Mouse (Mus musculus) large intestine, adult 2 months (tissue): Measurements from ENCODE around the gene Gm20388. TPM values are rescaled to one million over a fixed set of nuclear protein-coding genes. Genes with fewer than 3 reads are reported as not detected.

Source experiments
- DNase-seq: peaks from one replicate; pipeline ENCODE4 v3.0.0-alpha.2; 2012; ENCODE audit warnings: low read depth, low spot score
- WGBS: fragments of 180-500 bp; shearing (Covaris S2); methylation state at CpG from one replicate; pipeline ENCODE4 v1.1.7; 2018; 5-methylcytosine and 5-hydroxymethylcytosine counted together
- polyA plus RNA-seq: library from polyadenylated mRNA; depleted of rRNA; stranded (reverse); fragments of >200 nt; gene quantifications from 2 replicates; pipeline ENCODE4 v1.2.3, GENCODE M21; 2012

Gene Gm20388
- polyA plus RNA-seq, 1 experiment: 31.5 TPM

GRCm38 (mm10) chr8:122670001-122670400 lies 2759.4 kb downstream of the Gm20388 start:
- DNase-seq: no peak
- 29% methylated on average over 11 of the region's 11 CpGs for WGBS

DNA sequence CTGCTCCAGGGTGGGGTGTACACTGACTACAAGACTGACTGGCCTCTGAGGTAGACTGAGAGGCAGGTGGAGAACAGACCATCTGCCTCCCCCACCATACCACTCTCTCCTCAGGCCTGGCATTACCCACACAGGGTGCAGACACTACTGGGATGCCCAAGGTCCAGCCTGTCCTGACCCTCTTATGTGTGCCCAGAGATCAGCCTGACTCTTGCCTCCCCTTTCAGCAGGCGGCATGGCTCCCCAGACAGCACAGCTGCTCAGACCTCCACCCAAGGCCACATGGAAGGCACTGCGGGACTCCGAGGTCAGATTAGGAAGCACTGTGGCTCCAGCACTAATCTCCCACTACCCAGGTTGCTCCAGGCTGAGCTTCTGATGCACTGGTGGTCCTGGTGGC lies 2760.1 kb downstream of the Gm20388 start:
- WGBS: 76% methylated on average over 3 of the region's 3 CpGs
- no peak for DNase-seq

DNA sequence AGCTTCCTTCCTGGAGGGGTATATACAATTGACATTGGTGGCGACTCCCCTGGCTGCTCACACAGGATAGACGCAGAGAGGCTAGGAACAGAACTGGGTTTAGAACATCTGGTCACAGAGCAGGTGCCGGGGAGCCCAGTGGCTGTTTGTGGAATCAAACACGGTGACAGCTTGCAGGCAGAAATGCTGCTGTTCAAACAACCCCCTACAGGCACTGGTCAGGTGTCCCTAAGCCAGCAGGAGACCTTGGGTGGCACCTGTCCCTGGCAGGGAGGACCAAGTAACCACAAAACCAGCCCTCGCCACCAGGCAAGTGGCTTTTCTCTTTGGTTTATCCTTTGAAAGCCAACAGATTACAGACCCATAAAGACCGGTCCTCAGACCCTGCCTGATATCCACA lies 2761.3 kb downstream of the Gm20388 start:
- DNase-seq: no peak
- WGBS: 46% methylated on average over 6 of the region's 6 CpGs

DNA sequence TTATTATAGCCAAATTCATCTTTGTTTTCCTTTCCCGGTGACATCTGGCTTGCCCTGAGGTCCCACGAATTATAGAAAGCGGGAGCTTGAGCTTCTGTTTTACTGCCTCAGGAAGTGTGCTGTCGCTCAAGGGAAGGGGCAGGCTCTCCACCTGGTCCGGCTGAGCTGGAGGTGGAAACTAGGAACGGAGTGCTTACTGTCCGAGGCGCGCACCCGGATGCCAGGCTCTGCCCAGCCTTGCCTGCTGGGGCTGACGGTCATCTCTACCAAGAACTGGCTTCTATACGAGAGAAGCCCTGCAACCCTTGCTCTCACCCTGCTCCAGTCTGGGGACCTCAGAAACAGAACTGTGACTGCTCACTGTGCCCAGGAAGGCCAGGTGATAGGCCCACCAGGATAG lies 2763.3 kb downstream of the Gm20388 start:
- WGBS: 32% methylated on average over 12 of the region's 12 CpGs
- DNase-seq: no peak

DNA sequence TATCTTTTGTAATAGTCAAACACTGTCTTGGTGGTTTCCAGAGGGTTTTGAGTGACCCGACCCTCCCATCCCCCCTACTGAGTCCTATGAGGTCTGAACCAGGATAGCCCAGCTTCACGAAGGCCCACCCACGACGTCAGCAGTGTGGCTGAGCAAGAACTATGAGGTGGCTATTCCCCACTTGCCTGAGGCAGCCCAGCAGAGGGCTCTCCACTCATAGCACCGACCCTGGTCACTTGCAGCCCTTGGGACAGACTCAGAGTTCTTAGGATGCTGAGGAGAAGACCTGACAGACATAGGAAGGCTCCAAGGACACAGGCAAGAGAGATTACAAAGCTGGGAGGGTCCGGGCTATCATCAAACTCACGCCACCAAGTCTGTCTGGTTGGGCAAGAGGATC lies 2764.4 kb downstream of the Gm20388 start:
- 35% methylated on average over 7 of the region's 7 CpGs for WGBS
- no peak for DNase-seq

DNA sequence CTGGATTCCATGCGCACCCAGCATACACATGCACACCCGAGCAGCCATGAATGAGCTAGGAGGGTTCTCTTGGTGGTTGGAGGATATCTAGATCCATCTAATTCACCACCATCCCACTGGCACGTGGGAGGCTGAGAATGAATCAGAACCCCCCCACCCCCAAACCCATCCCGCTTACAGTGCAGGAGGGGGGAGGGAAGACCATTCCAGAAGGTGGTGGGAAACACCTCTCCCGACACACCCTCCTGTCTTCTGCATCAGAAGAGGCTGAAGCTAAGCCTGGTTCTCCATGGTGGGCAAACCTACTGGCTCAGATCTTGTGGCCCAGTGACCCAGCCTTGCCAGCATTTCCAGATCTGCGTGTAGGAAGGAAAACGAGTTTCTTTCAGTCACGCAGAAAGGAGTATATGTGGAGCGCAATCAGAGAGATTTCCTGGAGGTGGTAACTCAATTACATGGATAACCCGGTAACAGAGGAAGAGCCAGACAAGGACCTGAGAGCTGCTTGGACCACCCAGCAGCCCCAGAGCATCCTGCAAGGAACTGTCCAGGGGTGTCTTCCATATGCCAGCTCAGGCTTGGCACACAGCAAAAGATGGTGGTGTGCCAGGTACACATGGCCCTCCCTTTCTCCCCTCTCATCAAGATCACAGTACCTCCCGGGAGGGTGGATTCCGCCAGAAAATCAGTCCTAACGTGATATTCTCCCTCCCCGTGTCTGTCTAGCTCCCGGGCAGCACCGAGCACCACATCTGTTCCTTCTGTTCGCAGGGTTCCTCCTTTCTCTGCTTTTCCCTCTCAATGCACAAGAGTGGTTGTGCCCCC lies 2765.2 kb downstream of the Gm20388 start:
- no peak for DNase-seq
- WGBS: 73% methylated on average over 17 of the region's 17 CpGs

DNA sequence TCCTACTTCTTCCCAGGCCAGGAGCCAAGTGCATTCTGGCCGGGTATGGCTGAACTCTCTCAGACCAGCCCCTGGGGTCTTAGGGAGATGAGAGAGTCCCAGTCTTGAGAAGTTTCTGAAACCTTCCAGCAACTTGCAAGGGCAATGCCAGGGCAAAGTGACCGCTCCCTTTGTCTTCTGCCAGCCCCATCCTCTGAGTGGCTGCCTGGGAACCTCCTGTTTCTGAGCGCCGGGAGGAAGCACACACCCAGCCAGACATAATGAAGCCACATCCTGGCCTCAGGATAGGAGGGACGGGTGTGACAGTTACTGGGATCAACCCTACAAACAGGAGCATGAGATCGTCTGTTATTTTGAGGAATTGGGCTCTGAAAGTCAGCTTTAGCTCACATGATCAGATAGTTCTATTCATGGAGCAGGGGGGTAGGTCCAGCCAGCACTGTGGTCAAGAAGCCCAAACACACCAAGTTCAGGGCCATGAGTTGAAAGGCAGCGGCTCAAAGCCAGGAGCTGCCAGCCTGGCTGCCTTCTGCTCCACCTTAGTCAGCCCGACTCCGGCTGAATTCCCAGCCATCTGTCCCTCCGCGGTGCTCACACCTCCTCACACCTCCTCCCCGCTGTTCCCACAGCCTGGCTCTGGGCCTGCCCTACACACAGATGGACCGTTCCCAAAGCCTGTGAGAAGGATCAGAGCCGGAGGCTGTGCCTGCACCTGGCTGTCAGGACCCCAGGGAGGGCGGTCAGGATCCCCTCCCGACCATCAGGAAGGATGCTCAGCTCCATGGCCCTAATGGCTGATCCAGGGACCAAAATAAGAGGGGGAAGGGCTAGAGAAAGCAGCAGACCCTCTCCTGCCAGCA lies 2766.2 kb downstream of the Gm20388 start:
- 12% methylated on average over 16 of the region's 16 CpGs for WGBS
- DNase-seq: no peak

- WGBS: 1% methylated on average over 35 of the region's 35 CpGs
- no peak for DNase-seq
These were observed 2766.9 kb downstream of the Gm20388 start for GRCm38 (mm10) chr8:122677481-122678021.

DNA sequence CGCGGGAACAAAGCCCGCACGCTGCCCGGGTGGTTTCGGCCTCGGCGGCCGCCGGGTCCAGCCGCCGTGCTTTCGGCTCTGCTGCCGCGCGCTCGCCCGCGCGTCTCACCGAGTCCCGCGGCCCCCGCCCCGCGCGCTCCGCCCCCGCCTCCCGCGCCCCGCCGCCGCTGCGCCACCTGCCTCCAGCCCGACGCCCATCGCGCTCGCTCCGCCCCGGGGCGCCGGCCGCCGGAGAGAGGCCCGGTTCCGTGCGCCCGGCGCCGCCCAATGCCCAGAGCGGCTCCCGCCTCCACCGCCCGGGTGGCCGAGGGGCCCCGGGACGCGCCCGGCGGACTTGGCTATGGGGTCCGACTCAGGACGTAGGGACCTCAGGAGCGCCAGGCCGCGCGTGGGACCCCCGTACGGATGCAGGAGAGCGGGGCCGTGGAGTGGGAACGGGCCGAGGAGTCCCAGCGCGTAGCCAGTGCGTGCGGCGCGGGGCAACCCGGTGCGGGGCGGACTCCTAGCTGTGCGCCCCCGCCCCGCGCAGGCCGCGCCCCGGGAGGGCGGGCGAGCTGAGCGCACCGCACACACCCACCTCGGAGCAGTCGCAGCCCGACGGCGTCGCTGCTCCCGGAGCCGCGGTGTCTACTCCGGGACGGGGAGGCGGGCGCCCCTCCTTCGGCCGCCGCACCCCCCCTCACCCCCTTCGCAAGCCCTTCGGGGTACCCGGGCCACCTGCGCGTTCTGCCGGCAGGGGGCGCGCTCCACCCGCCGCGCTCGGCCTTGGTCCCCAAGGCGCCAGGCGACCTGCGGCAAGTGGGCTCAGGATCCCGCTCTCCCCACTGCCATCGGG lies 2767.6 kb downstream of the Gm20388 start:
- whole genome bisulfite sequencing: under 1% methylated on average over 124 of the region's 127 CpGs
- DNase-seq: no peak

DNA sequence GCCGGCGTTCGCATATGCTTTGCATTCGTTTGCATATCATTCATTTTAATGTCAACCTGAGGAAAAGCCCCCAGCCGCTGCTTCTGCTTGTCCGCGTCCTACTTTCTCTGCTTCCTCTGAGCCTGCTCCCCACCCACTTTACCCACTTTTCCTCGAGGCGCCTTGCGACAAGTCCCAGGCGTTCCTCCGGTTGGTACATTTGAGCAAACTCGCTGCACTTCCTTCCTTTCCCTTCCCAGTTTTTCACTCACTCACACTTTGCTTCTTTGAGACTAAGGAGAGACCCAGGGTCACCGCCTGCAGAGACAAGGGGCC lies 2768.2 kb downstream of the Gm20388 start:
- 4% methylated on average over 14 of the region's 14 CpGs for WGBS
- no peak for DNase-seq

DNA sequence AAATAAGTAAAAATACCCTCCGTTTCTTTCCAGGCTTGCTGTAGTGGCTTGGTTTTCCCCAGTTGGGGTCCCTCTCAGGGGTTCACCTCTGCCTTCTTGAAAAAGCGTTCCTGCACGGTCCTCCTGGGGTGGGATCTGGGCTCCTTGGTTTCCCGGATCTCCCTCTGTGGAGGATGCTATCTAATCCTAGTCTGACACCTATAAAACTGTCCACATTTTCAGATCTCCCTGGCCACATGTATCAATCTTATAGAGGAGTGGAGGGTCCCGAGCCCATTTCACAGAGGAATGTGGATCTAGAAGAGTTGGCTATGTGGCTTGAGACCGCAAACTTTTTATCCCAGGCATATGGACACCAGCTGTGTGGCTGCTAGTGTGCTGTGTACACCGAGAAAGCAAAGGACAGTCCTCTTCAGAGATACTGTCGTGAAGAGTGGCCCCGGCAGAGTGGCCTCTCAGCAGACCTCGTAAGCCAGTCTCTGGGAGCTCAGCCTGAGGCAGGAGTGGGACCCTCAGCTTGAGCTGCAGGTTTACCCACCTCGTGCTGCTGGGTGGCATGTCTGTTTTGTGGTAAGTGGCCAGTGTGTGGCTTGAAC lies 2768.8 kb downstream of the Gm20388 start:
- WGBS: 26% methylated on average over 11 of the region's 11 CpGs

GRCm38 (mm10) chr8:122680171-122680570 lies 2769.5 kb downstream of the Gm20388 start:
- no peak for DNase-seq
- 30% methylated on average over 7 of the region's 7 CpGs for WGBS

More for the DNA sequence above, 2768.8 kb downstream of the Gm20388 start:
- no peak for DNase-seq

DNA sequence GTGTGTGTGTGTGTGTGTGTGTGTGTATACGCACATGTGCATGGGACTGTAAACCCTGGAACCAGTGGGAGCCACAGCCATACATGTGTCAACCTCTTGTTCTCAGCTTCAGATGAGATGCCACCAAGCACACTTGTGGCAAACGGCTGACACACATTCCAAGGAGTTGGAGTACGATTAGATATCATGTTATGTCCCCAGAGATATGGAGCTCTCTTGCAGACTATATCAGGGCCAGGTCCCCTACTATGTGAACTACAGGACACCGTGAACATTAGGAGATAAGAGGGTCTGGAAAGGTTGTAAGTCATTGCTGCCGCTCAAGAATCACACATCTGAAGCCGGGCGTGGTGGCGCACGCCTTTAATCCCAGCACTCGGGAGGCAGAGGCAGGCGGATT lies 2772.2 kb downstream of the Gm20388 start:
- 84% methylated on average over 11 of the region's 11 CpGs for WGBS
- no peak for DNase-seq

DNA sequence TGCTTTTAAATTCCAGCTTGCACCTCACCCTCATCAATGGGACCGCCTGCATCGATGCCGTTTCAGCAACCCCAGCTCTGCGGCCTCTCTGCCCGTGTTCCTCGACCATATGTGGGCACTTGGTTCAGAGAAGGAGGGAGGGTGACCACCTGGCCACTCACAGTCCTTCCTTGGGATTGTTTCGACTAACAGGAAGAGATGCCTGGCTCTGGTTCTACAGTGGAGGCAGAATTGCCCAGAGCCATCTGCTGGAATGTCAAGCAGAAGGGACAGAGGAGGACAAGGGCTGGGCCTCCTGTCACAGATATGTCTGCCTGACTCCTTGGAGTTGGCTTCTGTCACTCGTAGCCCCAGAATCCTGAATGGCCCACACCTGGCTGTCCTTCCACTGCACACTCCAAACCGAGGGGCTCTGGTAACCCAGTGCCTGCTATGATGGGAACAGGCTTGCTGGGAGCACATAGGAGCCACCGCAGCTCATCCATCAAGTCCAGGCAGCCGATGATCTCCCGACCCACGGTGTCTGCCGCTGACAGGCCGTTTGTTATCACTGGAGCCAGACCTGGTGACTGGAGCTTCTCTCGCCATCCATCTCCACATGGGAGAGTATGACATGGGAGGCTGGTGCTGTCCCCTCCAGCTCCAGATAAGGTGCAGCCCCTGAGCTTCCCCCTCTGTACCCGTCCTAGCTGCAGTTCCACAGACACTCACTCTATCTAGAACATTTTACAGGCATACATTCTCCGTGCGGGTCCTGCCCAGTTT lies 2774.6 kb downstream of the Gm20388 start:
- DNase-seq: no peak
- WGBS: 73% methylated on average over 19 of the region's 19 CpGs

DNA sequence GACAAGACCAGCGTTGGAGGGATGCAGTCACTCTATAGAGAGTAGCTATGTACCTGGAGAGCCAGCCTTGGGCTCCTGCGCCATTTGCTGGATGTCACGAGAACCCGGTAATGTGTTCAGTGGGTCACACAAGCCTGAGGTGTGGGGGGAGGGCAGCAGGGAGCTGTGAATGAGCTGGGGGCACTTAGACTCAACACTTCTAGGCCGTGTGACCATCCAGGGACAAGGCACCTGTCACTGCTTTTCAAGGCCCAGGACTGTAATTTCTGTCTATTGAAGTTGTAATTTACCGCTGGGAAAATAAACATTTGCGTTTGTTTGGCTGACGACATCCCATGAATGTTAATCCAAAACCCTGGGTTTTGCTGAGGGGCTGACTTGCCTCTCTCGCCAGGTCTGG lies 2776.2 kb downstream of the Gm20388 start:
- no peak for DNase-seq
- 47% methylated on average over 9 of the region's 9 CpGs for WGBS

GRCm38 (mm10) chr8:122689315-122689714 lies 2778.7 kb downstream of the Gm20388 start:
- no peak for DNase-seq
- 50% methylated on average over 1 of the region's 1 CpGs for WGBS

- WGBS: 49% methylated on average over 6 of the region's 6 CpGs
- no peak for DNase-seq
These were observed 2780.4 kb downstream of the Gm20388 start for GRCm38 (mm10) chr8:122691018-122691417.

- 61% methylated on average over 8 of the region's 8 CpGs for WGBS
- no peak for DNase-seq
These were observed 2781.5 kb downstream of the Gm20388 start for GRCm38 (mm10) chr8:122692152-122692551.
